Mouse (Mus musculus) cerebellum, adult 11-12 months (tissue): ENCODE data around the gene Cops4.

Experiments used
- DNase-seq: peaks from one replicate; pipeline ENCODE4 v3.0.0; 2022

Gene Cops4

DNA sequence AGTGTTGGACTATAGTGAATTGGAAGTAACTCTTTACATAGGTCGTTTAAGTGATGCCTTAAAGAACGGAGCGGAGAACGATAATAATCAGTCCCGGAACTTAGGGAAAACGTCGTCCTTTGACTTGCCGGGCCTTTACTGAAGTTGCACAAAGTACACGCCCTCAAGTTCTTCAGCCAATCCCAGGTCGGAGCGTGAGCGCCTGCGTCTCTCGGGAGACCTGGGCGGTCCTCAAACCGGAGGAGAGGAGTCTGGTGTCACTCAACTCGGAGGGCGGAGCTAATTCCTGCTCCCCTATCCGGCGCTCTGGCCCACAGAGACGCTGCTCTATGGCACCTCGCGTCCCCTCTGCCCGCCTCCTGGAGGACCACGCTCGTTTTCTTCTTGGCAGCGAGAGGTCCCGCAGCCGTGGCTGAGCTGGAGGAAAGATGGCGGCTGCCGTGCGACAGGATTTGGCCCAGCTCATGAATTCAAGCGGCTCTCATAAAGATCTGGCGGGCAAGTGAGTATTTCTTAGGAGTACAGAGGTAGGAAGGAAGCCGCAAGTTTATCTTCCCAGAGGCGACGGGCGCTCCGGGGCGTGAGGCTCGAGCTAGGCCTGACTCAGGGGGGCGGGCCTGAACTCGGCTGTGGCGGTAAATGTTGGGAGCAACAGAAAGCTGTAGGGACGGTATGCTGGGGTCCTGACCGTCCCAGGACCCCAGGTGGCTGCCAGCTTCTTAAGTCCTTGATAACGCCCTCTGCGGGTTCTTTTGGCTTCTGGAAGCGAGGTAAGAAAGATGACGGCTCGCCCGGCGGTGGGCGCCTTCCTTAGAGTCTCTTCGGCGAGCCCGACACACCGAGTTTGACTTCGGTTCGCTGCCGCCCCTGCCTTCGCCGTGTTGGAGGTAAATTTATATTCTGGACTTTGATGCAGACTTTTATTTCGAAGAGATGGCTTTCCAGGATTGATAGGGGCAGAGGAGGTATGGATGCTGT lies at the start of gene Cops4:
TSS of gene Cops4 (plus strand) at position 261 of the 978 bp plus-strand sequence.
- DNase-seq, result peak; percentile 99

DNA sequence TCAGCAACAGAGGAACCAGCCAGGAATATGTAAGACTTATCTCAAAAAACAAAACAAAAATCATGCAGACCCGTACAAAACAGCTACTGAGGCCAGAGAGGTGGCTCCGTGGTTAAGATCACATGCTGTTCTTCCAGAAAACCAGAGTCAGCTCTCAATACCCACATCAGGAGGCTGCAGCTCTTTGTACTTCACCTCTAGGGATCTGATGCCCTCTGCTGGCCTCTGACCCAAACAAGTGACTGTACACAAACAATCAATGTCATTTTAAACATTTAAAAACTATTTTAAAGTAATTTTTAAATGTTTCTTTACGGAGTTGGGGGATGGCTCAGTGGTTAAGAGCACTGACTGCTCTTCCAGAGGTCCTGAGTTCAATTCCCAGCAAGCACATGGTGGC lies 41.8 kb upstream of the Cops4 start:
- DNase-seq, result no peak

DNA sequence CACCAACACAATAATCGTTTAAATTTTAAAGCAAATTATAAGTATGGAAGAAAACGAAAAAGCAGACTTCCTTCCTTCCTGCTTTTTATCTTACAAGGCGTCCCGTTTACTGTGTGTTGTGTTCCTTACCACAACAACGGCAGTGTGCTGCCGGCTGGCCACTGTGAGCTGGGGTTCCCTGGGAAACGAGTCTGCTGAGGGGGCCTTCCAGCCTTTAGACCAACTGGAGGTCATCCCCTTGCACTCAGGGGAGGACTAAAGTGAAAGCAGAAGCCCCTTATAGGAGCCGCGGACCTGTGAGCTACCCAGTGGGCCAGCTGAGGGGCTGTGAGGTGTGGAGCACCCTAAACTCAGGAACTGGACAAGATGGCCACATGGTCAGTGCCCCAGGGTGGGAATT lies 40.5 kb upstream of the Cops4 start:
- no peak for DNase-seq

DNA sequence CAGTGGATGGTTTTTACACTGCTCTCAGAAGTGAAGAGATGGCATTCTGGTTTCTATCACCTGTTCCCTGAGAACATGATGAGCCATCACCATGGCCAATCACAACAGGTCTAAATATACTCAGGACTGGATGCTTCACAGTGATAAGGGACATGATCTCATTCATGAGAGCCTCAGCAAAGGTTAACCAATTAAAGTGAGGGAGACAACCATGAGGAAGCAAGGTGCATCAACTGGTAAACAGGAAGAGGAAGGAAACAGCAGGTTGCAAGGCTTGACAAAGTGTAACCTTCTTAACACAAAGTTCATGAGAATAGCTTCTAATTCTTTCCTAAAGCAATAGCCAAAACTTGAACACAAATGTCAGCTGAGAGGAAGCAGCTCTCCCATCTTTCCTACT lies 34.5 kb upstream of the Cops4 start:
- no peak for DNase-seq

DNA sequence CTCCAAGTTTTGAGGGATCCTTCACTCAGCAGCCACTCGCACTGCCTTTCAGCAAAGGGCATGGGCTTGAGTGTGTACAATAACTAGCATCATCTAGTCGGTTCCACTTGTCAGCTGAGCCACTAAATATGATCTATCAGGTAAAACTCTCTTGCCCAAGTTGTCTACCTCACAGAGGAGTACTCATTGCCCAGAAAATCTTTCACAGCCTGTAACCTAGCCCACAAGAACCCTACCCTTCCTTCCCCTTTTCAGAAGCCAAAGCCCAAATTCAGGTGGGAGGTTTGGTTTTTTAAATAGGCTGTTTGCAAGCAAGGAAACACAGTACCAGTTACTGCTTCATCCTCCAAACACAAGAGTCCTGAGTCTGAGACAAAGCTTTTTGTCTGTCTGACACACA lies 31.0 kb upstream of the Cops4 start:
- no peak for DNase-seq

DNA sequence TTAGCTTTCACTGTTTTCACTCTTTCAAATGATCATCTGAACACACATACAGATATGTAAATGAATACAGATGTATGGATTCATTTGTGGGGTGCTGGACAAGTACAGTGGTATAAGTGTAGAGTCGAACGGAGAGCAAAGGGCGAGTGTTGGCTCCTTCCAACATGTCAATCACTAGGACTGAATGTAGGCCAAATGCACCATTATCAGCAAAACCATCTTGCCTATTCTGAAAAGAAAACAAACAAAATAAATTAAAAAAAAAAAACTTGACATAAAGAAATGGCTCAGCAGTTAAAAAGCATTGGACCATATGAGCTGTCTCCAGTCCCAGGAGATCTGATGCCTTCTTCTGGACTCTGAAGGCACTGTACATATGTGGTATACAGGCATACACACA lies 29.9 kb upstream of the Cops4 start:
- no peak for DNase-seq

DNA sequence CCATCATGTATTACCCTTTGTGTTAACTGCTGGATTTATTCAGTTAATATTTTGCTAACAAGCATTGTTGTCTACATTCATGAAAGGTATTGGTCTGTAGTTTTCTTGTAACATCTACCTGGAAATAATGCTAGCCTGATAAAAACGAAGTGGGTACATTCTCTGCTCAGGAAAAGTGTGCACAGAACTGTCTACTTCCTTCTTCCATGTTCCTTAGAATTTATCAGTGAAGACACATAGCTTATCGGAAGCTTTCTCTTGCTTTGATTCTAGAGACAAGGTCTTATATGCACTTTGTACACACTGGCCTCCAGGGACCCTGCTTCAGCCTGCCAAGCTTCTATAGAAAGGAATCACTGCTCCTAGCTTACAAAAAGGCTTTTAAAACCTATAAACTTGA lies 28.8 kb upstream of the Cops4 start:
- no peak for DNase-seq

DNA sequence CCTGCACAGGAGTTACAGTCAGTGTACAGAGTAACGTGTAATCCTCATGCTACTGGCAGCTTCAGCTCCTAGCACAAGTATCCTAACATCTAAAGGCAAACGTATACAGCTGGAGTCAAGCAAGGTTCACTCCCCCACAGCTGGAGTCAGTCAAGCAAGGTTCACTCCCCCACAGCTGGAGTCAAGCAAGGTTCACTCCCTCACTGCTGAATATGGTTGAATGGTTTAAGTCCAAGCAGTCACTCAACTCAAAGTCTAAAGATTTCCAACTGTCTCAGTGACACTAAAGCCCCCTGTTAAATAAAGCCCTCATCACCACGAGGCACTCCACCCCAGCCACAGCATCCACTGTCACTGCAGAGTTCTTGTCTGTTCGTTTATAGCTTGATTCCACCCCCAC lies 26.4 kb upstream of the Cops4 start:
- DNase-seq, result no peak

DNA sequence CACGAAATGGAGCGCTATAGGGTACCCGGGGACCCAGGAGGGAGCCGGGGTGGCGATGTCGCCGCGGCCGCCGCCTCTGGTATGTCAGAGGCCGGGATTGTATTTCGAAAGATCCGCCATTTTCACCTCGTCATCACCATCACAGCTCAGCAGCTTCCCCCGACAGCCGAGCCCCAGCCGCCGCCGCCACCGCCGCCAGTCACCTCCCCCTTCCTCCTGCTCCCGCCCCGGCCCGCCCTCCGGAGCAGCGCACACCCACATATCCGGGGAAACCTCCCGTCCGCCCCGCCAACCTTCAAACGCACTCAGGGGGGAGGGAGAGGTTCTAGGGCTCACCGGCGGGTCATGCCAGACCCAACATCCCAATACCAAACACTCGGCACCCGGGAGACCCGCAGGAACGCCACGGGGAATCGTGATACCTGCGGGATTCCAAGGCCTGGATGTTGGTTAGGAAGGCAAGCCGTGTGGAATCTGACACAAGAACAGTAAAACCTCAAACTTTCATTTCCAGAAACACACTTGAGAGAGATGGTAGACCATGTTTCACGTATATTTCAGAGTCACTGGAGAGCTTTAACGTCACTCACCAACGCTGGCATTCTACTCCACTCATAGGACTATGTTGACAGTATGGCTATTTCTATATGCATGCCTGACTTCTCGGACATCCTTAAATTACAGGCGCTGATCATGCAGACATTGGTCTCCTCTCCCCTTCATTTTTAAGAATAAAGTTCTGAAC lies 19.5 kb upstream of the Cops4 start:
- peak; percentile 59 for DNase-seq

DNA sequence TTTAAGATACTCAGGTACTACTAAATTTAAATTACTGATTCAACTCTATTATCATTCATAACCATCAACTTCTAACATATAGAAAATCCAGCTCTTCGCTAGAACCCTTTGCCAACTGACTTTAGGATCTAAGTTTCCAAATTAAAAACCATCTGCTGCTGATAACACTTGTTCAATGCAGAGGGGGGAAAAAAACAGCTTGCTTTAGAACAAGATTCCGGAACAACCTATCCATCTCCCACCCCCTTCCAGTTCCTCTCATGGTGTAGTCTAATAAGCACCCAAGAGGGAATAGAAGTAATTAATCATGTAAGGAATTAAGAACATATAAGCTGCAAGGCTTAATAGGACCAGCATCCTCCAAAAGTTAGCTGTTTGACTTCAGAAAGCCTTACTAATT lies 18.9 kb upstream of the Cops4 start:
- DNase-seq, result no peak

DNA sequence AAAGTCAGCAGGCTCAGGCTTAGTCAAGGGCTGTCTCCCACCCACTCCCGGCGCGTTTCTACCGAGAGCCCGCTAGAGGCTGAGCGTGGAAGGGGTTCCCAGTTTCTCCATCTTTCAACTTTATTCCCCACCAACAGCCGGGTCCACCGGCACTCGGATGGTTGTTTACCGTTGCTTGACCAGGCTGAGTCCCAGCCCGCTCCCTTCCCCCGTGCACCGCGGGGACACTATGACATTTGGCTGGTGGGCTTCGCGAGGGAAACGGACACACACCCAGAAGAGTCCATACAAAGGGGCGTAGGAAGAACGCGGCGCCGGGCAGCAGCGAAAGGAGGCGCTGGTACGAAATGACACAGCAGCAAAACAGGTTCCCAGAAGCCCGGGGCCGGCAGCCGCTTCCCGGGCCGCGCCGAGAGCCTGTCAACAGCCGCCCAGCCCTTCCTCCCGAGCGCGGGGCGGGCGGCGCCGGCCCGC lies 18.2 kb upstream of the Cops4 start:
- peak; percentile 30 for DNase-seq

DNA sequence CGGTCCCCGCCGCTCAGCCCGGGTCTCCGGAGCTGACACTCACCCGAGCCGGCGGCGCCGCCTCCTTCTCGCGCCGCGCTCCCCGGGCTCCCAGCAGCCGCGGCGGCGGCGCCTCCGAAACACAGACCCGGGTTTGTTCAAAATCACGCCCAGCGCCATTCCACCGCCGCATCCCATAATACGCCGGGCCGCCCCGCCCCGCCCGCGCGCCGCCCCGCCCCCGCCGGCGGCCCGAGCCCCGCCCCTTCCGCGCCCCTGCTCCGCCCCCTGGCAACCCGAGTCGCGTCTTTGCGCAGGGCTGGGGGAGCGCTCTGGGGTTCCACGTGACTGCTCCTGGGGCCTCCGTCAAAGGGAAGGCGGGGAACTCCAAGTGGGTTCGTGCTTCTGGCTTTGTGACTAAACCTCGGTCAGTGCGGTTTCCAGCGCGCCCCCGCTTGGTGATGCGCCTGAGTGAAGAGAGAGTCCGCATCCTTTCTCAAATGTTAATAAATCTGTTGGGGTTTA lies 17.6 kb upstream of the Cops4 start, which contains the start of gene Lin54:
TSS of gene Lin54 (minus strand) at position 182 of the 504 bp plus-strand sequence.
- peak; percentile 91 for DNase-seq

DNA sequence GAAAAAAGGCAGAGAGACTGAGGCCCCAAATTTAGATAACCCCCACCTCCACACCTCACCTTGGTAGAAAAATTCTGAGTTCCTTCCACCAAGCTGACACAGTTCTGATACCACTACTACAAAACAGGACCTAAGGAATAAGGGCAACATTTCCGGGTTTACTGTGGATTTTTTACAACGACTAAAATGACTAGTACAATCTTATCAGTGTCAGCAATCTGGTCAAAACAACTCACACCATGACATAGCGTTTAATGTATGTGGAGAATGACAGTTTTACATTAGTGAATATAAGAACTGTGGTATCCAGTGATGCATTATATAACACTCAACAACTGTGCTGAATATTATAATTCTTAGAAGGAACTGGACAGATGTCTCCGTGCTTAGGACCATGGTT lies 16.8 kb upstream of the Cops4 start:
- no peak for DNase-seq

DNA sequence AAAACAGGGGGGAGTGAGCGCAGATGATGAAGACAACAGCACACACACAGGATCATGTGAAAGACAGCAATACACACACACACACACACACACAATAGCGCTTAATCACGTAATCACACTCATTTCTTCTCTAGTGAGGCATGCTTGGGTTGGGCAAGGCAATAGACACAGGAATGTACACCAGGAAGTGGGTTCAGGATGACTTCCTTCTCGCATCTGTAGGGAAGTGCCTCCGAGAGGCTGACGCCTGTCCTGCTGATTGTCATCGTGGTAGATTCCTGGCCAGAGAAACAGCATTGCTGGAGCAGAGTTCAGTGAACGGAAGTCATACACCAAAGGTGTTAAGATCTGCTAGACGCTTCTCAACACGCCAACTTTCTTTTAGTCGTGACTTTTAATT lies 8.9 kb upstream of the Cops4 start:
- no peak for DNase-seq

DNA sequence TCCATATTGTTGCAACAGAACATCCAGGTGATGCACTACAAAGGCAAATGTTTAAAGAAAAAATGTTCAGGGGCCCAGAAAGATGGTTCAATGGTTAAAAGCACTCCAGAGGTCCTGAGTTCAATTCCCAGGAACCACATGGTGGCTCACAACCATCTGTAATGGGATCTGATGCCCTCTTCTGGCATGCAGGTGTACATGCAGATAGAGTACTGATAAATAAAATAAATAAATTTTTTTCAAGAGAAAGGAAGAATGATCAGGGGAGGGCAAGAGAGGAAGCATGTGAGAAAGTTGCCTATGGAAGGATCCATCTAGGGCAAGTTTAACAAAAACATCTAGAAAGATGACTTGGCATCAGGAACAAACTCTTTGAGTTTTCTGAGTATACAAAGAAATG lies 5.5 kb upstream of the Cops4 start:
- no peak for DNase-seq

DNA sequence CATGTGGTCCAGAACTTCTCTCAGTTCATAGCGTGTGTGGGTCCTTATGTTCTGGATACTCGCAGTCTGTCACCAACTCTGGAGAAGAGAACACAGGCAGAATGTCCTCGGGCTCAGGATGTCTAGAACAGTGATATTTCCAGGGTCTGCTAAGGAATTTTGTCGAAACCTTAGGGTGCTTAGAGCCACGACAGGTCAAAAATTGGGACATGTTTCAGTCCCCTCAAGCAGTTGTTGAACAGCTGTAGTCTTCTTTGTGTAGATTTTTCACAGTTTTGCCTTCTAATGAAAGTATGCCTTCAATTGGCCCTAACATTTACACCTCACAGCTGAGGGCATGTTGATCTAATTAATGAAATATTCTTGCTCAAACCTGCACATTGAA lies 910 bp downstream of the Cops4 start:
- no peak for DNase-seq

DNA sequence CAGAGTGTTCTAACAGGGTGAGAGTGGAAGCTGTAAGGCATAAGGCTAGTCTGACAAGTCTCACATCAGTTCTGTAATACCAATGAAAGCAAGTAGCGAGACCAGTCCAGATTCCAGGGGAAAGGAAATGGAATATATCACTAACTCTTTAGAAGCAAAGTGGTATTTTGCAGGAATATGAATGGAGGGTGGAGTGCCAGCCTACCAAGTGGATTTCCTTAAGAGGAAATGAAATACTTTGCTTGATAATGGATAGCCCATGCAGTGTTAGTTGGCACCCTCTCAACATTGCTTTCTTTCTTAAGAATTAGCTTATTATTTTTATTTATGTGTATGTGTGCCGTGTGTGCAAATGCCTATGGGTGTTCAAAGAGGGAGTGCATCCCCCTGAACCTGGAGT lies 2.1 kb downstream of the Cops4 start:
- DNase-seq, result no peak

DNA sequence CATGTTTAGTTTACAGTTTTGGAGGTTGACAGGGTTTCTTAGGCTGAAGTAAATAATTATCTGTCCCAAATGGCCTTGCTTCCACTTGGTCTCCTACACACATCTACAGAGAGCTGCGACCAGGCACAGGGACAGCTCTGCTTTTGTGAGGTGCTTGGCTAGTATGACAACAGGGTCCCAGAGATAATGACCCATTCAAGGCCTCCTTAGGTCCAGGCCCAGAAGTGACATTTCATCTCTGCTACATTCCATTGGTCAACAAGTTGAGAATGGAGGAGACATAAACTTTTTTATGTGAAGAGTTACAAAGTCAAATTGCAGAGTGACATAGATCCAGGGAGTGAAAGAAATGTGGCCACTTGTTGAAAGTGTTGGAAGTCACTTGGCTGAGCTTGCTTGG lies 5.2 kb downstream of the Cops4 start:
- no peak for DNase-seq

DNA sequence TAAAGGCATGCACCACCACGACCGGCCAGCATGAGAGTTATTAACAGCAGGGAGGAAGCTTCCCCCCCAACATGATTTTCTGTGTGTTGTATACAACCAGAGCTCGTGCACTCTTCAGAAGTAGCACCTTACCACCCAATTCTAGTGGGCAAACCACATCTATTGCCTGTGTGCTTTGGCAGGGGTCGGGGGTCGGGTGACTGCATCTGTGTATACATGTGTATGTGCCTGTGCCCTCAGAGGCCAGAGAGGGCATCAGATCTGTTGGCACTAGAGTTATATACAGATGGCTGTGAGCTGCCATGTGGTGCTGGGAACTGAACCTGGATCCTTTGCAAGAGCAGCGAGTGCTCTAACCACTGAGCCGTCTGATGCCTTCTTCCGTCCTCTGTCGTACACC lies 6.8 kb downstream of the Cops4 start:
- DNase-seq, result no peak

DNA sequence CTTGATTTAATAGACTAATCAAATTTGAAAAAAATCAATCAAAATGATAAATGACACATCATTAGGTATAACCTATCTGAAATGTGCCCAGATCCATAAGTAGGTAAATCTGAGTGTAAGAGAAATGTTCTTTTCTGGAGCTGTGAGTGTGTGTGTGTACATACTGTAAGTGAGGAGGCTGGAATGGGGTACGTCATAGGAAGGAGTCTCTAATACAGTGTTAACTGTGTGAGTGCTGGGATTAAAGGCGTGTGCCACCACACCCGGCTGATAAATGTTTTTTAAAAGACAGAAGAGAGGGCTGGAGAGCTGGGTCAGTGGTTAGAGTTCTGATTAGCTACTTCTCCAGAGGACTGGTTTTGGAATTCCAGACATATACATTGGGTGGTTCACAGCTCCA lies 7.5 kb downstream of the Cops4 start:
- no peak for DNase-seq

DNA sequence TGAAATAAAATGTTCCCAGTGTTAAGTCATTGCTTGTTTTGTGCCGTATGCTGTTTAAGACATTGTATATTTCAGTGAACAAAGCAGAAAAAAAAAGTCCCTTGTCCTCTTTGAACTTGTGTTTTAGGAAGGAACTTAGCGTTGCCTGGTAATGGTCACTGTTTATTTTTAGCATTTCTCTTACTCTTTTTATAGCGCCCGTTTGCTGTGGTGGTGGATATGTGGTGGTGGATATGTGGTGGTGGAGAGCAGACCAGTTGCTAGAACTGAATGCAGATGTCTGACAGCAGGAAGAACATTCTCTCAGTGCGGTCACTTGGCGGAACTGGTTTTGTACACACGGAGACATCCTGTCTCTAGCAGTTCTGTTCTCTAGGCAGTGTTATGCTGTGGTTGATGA lies 8.1 kb downstream of the Cops4 start:
- DNase-seq, result no peak

DNA sequence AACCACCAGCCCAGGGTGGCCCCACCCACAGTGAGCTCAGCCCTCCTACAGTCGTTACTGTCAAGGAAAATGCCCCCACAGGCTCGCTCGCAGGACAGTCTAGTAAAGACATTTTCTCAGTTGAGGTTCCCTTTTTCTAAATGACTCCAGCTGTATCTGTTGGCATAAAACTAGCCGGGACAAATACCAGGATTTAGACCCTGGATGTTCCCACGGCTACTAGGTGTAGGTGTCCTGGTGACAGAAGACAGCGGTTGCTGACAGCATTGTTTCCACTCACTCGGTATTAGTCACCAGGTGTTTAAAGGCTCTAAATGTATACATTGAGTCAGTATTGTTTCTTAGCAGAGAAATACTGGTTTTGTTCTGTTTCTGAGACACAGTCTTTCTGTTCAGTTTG lies 17.7 kb downstream of the Cops4 start:
- no peak for DNase-seq

DNA sequence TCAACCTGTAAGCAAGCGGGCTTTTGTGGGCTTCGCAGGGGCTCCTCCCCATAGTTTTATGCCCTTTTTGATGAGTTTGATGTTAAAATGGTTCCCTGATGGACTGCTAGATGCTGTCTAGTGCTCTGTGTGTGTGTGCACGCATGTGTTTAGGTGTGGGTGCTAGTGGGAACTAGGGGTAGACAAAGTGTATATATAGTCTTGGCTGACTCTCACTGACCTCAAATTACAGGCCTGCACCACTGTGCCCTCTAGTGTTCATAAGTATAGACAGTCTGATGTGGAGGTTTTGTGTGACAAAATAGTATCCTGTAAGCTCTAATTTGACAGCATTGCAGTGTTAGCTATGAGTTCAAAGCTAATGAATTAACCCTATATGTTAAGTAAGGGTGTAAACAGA lies 18.5 kb downstream of the Cops4 start:
- DNase-seq, result no peak
